Mouse (Mus musculus) limb, embryonic 14.5 days (tissue): ENCODE data around the gene Dmkn. TPM values are rescaled to one million over a fixed set of nuclear protein-coding genes. Genes with fewer than 3 reads are reported as not detected.

ENCODE experiments used
- ATAC-seq: fragments of 200-750 bp; cut with Nextera tagmentation; 2 replicates; pipeline ENCODE4 v1.8.0; 2017; ENCODE audit warnings: low read depth, moderate number of reproducible peaks, moderate TSS enrichment; ENCODE audit not compliant: low FRiP score
- DNase-seq: peaks from one replicate; pipeline ENCODE4 v3.0.0-alpha.2; 2015; ENCODE audit warnings: low spot score
- H3K27ac ChIP-seq: fragments of 300-500 bp; sonication (generic); replicated peaks from 2 replicates; pipeline ENCODE4 v1.5.1; 2014; ENCODE audit warnings: low read depth, mild to moderate bottlenecking, low read length, moderate library complexity, mixed read lengths
- H3K27me3 ChIP-seq: fragments of 300-500 bp; sonication (generic); 2 replicates; pipeline ENCODE4 v1.6.1; 2014; ENCODE audit warnings: low read length, mixed read lengths; ENCODE audit not compliant: control insufficient read depth, insufficient read depth
- H3K36me3 ChIP-seq: fragments of 300-500 bp; sonication (generic); 2 replicates; pipeline ENCODE4 v1.6.1; 2014; ENCODE audit warnings: mild to moderate bottlenecking, low read length, moderate library complexity, mixed read lengths; ENCODE audit not compliant: control insufficient read depth, insufficient read depth
- H3K4me1 ChIP-seq: fragments of 300-500 bp; sonication (generic); 2 replicates; pipeline ENCODE4 v1.6.1; 2014; ENCODE audit warnings: antibody characterized with exemption, low read length, mixed read lengths; ENCODE audit not compliant: control insufficient read depth, insufficient read depth
- H3K4me2 ChIP-seq: fragments of 300-500 bp; sonication (generic); replicated peaks from 2 replicates; pipeline ENCODE4 v1.6.1; 2014; ENCODE audit warnings: low read depth, mild to moderate bottlenecking, low read length, moderate library complexity; ENCODE audit not compliant: severe bottlenecking
- H3K4me3 ChIP-seq: fragments of 300-500 bp; sonication (generic); replicated peaks from 2 replicates; pipeline ENCODE4 v1.5.1; 2014; ENCODE audit warnings: low read length
- H3K9ac ChIP-seq: fragments of 300-500 bp; sonication (generic); 2 replicates; pipeline ENCODE4 v1.6.1; 2014; ENCODE audit warnings: mild to moderate bottlenecking, low read depth, low read length, moderate library complexity; ENCODE audit not compliant: severe bottlenecking
- H3K9me3 ChIP-seq: fragments of 300-500 bp; sonication (generic); 2 replicates; pipeline ENCODE4 v1.6.1; 2016; ENCODE audit warnings: low read length; ENCODE audit not compliant: control insufficient read depth
- POLR2A ChIP-seq: fragments of 200-500 bp; IDR thresholded peaks from 2 replicates; pipeline ENCODE4 v1.8.0; 2012; ENCODE audit warnings: inconsistent platforms, mild to moderate bottlenecking, moderate library complexity, borderline replicate concordance; ENCODE audit not compliant: insufficient read depth, insufficient read length; ENCODE audit errors: extremely low read depth
- WGBS: fragments of 180-500 bp; shearing (Covaris S2); extraction: QIAGEN DNeasy Blood & Tissue Kit; methylation state at CpG from one replicate; pipeline ENCODE4 v1.1.7; 2014; 5-methylcytosine and 5-hydroxymethylcytosine counted together
- polyA plus RNA-seq, 2 experiments: library from polyadenylated mRNA; depleted of rRNA in 1 of 2; stranded (reverse) in 1 of 2; unstranded in 1 of 2; fragments of >200 nt; fragmentation: Nextera tagmentation in 1 of 2; extraction: Ambion mirVana in 1 of 2; gene quantifications; 2 replicates each; pipeline versions ENCODE4 v1.2.1 to v1.2.3; 2012 to 2014

Gene Dmkn
- polyA plus RNA-seq, 2 experiments, result 151 to 289 TPM

GRCm38 (mm10) chr7:30749824-30750606 lies 13.5 kb upstream of the Dmkn start:
- DNase-seq, result no peak
- H3K36me3 ChIP-seq, result peaks cover 7% of the 10 kb centered on the region
- no peaks in the 10 kb centered on the region for H3K27me3 ChIP-seq
- 81% methylated on average over 13 of the region's 13 CpGs for WGBS
- H3K4me1 ChIP-seq, result no peaks in the 10 kb centered on the region
- no peak overlapping the region for H3K4me2 ChIP-seq
- H3K4me3 ChIP-seq, result no peak overlapping the region
- H3K9ac ChIP-seq, result no peak overlapping the region
- no peak for ATAC-seq
- TF ChIP-seq POLR2A, result no peak
- H3K9me3 ChIP-seq, result peaks cover 6% of the 10 kb centered on the region; the same call in 1 of the 2 replicates
- no peak overlapping the region for H3K27ac ChIP-seq

- no peak for TF ChIP-seq POLR2A
- no peak within 1 kb of the TSS for H3K4me2 ChIP-seq
- H3K9ac ChIP-seq, result no peak within 1 kb of the TSS
- H3K27ac ChIP-seq, result no peak within 1 kb of the TSS
- H3K4me1 ChIP-seq, result no peaks in the 10 kb centered on the region
- peaks cover 10% of the 10 kb centered on the region for H3K36me3 ChIP-seq
- H3K9me3 ChIP-seq, result peaks cover 9% of the 10 kb centered on the region; the same call in 1 of the 2 replicates
- no peak within 1 kb of the TSS for H3K4me3 ChIP-seq
- no peak for ATAC-seq
- DNase-seq, result no peak
- no peaks in the 10 kb centered on the region for H3K27me3 ChIP-seq
- WGBS, result 44% methylated on average over 5 of the region's 5 CpGs
Observed at GRCm38 (mm10) chr7:30751086-30751669, 12.4 kb upstream of the Dmkn start, which contains the start of gene Sbsn. Sbsn (plus strand) TSS chr7:30751471.

- DNase-seq, result no peak
- Histone ChIP-seq H3K4me3 (no peak overlapping the region), H3K4me2 (no peak overlapping the region), H3K9ac (no peak overlapping the region), H3K36me3 (peaks cover 10% of the 10 kb centered on the region), H3K9me3 (peaks cover 9% of the 10 kb centered on the region; the same call in 1 of the 2 replicates), H3K27ac (no peak overlapping the region), H3K27me3 (no peaks in the 10 kb centered on the region), H3K4me1 (no peaks in the 10 kb centered on the region)
- ATAC-seq, result no peak
- 80% methylated on average over 1 of the region's 3 CpGs for WGBS
- no peak for TF ChIP-seq POLR2A
Observed at GRCm38 (mm10) chr7:30757001-30757400, 6.6 kb upstream of the Dmkn start.

- no peak; the same call in 1 of the 2 replicates for ATAC-seq
- WGBS, result 36% methylated on average over 4 of the region's 4 CpGs
- TF ChIP-seq POLR2A, result no peak
- Histone ChIP-seq H3K36me3 (peaks cover 10% of the 10 kb centered on the region), H3K27ac (no peak overlapping the region), H3K4me3 (no peak overlapping the region), H3K9me3 (peaks cover 9% of the 10 kb centered on the region; the same call in 1 of the 2 replicates), H3K4me1 (no peaks in the 10 kb centered on the region), H3K4me2 (no peak overlapping the region), H3K9ac (no peak overlapping the region), H3K27me3 (no peaks in the 10 kb centered on the region)
- DNase-seq, result peak; percentile 50
Observed at GRCm38 (mm10) chr7:30758853-30759252, 4.7 kb upstream of the Dmkn start.

- H3K4me2 ChIP-seq, result no peak overlapping the region
- no peaks in the 10 kb centered on the region for H3K36me3 ChIP-seq
- no peak overlapping the region for H3K4me3 ChIP-seq
- DNase-seq, result no peak
- H3K9me3 ChIP-seq, result no peaks in the 10 kb centered on the region
- H3K27me3 ChIP-seq, result no peaks in the 10 kb centered on the region
- no peak overlapping the region for H3K9ac ChIP-seq
- 75% methylated on average over 4 of the region's 4 CpGs for WGBS
- no peak for TF ChIP-seq POLR2A
- no peaks in the 10 kb centered on the region for H3K4me1 ChIP-seq
- no peak for ATAC-seq
- H3K27ac ChIP-seq, result no peak overlapping the region
Observed at GRCm38 (mm10) chr7:30761769-30762352, 1.7 kb upstream of the Dmkn start.
